Mouse (Mus musculus): ENCODE results near the gene Gm49383. TPM values are rescaled to one million over a fixed set of nuclear protein-coding genes. Genes with fewer than 3 reads are reported as not detected.
A peak's percentile ranks its signal among the peaks of the same experiment; 100 is the strongest.
"Not testable (repeated sequence)": the region's sequence is repeated elsewhere in the genome, so short reads cannot be mapped to it uniquely, and the experiment has no call there.

Gm49383 gene
- polyA plus RNA-seq, 2 experiments from 2014 or later: 8.2 to 10.3 TPM

DNA sequence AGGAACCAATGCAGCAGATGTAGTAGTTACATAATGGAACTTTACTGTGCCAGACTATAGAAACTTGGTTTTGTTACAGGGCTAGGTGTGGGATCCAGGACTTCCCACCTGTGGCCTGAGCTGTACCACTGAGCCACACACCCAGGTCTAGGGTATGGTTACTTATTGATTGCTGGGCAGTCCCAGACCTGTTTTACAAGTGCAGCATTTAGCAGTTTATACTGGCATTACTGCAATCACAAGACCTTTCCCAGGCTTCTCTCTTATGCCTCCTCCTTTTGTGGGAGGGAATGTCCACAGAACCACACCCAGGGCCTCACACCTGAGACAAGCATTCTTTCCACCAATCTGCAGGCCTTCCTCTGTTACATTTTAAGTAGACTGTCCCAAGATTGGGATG, 2.1 kb upstream of the Gm49383 start:
- no peak for ATAC-seq

DNA sequence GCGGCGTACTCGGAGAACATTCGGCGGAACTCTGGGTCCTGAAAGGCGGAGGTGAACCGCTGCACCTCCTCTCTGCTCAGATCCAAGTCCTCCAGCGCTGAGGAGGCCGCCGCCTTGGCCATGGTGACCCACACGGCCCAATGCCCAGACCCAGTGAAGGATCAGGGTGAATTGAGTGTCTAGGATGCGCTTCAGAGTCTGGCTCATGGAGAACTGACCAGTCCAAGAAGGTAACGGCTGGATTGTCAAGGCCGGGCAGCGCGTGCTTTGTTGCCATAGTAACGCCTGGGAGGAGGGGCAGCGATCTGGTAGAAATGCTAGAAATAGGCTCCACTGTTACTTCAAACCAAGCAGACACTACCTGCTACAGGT, 1.2 kb upstream of the Gm49383 start, which contains the start of gene Dnaaf2:
TSS of gene Dnaaf2 (minus strand) at position 266 of the 372 bp plus-strand sequence.
- peak; percentile 4 for ATAC-seq

DNA sequence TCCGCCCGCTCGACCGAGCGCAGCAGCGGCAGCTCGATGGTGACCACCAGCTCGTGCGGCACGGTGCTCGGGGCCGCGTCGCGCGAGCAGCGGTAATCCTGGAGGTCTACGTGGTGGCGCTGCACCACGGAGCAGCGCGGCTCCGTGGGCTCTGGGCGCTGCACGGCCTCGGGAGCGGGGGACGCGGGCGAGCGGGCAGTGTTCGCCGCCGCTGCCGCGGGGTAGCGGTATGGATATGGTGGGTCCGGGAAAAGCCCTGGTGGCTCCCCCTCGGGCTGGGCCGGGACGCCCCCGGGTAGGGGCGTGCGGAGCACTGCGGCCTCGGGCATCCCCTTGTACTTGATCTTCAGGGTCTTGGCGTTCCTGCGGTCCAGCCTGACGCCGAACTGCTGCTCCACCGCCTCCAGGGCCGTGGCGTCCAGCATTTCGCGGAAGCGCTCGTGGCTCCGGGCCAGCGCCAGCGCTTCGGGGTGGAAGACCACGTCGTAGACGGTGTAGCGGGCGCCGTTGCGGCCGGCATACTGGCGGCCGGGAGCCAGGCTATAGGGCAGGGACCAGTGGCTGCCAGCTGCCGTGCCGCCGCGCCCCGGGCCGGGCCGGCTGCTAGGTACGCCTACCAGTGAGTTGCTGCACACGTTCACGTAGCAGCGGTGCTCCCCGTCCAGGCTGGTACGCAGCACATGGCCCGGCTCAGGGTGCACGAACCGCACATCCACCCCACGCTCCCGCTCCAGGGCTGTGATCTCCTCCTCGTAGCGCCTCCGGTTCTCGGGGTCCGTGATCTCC, 667 bp upstream of the Gm49383 start:
- peak; percentile 70 for ATAC-seq

DNA sequence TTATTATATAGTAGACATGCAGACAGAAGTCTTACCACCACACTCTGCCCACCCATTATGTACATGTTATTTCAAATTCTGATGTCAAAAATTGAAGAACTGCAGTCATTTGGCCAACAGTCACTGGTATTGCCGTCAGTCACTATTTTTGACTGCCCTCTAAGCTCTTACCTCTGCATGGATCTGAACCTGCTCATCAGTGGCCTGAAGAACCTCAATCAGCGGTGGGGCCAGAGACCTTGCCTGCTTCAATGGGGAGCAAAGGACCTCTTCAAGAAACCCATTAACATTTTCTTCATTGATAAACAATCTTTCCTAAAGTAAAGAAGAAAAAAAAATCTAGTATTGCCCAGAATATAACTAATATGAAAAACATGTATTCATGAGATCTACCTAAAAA, 4.3 kb downstream of the Gm49383 start:
- ATAC-seq: no peak

DNA sequence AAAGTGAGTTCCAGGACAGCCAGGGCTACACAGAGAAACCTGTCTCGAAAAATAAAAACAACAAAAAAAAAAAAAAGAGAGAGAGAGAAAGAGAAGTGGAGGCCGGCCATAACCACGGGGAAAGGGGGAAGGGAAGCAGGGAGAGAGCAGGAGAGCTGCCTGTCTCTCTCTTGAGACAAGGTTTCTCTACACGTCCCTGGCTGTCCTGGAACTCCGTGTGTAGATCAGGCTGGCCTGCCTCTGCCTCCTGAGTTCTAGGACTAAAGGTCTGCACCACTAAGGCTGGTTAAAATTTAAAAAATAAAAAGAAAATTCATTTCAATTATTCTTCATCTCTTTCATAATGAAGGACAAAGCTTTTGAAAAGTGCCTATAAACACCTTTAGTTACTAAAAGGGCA, 5.5 kb downstream of the Gm49383 start:
- ATAC-seq: no peak

DNA sequence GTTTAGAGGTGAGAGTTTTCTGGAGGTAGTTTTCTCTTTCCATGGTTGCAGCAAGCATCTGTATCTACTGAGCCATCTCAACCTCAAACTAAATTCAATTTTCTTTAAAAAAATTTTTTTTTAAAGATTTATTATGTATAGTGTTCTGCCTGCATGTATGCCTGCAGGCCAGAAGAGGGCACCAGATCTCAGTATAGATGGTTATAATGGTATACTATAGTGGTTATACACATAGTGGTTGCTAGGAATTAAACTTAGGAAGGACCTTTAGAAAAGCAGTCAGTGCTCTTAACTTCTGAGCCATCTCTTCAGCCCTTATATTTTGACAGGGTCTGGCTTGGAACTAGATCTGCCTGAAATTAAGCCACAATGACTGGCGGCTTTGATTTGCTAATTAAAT, 6.4 kb downstream of the Gm49383 start:
- ATAC-seq: peak; percentile 53

DNA sequence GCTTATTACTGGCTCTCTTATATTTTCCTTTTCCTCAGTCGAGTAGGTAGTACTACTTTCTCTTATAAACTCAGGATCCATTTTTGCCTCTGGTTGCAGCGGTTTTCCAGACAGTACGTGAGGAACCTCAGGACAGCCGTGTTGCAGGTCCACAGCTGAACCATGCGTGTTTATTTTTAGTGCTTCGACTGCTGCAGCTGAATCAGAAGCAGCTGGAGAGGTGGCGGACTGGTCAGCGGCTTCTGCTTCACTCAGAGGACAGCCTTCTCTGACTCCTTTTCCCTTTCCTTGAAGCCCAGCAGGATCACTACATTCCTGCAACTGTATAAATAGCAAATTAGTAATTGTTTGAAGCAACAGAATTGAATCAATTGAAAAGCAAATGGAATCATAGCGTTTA, 6.8 kb downstream of the Gm49383 start:
- no peak for ATAC-seq

DNA sequence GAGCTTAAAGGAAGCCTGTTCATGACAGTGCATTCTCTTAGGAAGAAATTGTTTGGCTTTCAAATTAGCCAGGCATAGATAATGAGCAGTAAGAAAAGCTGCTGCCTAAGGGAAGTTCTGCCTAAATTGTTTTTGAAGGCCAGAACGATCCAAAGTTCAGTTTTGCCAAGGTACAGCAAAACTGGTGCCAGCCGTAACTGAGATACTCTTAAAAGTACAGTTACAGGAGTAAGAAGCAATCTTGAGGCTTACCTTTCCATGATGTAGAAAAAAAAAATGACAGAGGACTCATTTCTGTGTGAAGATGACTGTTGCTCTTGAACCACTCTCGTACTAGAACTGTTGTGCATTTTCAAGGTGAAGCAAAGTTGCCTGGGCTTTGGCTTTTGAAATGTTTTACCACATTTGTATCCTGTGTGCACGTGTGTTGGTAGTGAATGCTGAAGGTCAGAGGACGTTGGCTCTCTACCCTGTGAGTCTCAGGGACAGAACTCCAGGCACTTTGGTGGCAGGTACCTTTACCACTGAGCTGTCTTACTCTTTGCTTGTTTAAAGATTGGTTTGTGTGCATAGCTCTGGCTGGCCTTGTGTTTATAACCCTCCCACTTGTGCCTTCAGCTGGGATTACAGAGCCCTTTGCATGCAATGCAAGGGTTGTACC, 10.0 kb downstream of the Gm49383 start:
- ATAC-seq: no peak

DNA sequence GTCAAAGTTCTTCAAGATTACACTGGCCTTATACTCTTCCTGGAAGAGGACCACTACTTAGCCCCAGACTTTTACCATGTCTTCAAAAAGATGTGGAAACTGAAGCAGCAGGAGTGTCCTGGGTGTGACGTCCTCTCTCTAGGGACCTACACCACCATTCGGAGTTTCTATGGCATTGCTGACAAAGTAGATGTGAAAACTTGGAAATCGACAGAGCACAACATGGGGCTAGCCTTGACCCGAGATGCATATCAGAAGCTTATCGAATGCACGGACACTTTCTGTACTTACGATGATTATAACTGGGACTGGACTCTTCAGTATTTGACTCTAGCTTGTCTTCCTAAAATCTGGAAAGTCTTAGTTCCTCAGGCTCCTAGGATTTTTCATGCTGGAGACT, 11.5 kb downstream of the Gm49383 start:
- no peak for ATAC-seq

DNA sequence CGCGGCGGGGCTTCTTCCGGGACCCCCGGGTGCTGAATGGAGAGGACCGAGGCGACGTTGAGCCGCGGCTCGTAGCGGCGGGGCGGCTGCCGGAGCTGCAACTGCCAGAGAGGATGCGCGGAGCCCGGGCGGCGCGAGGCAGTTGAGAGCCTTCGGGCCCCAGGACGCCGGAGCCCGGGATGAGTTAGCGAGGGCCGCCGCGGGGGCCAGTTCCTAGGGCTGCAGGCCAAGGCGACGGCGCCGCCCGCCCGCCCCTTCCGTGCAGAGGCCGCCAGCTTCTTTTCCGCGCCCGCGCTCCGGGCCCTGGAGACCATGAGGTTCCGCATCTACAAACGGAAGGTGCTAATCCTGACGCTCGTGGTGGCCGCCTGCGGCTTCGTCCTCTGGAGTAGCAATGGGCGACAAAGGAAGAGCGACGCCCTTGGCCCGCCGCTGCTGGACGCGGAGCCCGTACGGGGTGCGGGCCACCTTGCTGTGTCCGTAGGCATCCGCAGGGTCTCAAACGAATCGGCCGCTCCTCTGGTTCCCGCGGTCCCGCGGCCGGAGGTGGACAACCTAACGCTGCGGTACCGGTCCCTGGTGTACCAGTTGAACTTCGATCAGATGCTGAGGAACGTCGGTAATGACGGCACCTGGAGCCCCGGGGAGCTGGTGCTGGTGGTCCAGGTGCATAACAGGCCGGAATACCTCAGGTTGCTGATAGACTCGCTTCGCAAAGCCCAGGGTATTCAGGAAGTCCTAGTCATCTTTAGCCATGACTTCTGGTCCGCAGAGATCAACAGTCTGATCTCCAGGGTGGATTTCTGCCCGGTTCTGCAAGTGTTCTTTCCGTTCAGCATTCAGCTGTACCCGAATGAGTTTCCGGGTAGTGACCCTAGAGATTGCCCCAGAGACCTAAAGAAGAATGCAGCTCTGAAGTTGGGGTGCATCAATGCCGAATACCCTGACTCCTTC, 12.3 kb downstream of the Gm49383 start:
- ATAC-seq: peak; percentile 34

DNA sequence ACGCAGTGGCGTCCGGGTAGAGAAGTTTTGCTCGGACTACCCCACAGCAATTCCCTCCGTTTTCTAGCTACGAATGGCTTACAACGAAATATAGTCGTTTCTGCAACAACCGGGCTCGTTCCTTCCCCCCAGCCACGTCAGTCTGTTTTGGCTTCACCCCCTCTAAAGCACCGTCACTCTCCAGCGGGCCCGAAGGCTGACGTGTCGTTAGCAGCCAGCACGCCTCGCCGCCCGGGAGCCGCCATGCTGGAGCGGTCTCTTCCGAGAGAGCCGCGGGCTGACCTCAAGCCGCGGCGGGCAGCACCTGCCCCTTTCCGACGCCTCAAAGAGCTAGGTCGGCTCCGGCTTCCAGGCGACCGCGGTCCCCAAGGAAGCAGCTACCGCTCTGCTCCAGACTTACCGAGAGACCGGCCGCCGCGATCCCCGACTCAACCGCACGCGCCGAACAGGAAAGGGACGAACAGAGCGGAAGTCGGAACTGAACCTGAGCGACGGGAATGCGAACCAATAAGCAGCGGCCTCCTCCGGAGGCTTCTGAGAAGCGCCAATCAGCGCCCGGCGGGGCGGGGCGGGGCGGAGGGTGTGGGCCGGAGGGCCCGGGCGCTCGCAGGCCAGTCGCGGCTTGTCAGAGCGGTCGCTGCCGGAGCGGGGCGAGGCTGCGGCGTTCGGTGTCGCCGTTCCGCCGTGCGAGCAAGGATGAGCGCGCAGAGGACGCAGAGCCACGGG, 13.2 kb downstream of the Gm49383 start, which contains the start of the genes Rpl36al and Mgat2:
TSS of gene Rpl36al (minus strand) at position 501 of the 726 bp plus-strand sequence.
TSS of gene Mgat2 (plus strand) at position 575 of the 726 bp plus-strand sequence.
- peak; percentile 95 for ATAC-seq

DNA sequence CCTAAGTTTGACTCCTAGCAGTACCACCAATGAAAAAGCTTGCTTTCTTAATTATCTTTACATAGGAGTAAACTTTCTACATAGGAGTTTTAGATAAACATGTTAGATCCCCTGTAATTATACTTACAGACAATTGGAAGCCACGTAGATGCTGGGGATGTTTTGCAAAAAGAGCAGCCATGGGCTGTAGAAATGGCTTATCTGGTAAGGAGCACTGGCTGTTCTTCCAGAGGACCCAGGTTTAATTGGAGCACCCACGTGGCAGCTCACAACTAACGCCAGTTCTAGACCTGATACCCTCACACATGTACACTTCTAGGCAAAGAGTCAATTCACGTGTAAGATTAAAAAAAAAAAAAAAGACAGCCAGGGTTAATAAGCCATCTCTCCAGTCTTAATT, 15.1 kb downstream of the Gm49383 start:
- ATAC-seq: no peak

DNA sequence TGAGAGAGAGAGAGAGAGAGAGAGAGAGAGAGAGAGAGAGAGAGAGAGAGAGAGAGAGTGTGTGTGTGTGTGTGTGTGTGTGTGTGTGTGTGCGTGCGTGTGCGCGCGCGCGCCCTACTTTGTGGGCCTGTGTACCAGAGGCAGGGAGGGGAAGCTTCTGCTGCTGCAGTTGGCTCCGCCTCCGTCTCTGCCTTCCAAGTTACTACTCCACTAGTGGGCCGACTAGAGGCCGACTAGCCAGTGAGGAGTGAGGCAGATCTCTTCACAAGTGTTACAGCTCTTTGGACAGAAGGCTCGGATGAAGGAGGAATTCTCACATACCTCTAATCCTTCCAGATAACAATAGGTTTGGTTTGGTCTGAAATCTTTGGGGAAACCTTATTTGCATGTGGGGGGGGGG, 17.5 kb downstream of the Gm49383 start:
- no peak for ATAC-seq

DNA sequence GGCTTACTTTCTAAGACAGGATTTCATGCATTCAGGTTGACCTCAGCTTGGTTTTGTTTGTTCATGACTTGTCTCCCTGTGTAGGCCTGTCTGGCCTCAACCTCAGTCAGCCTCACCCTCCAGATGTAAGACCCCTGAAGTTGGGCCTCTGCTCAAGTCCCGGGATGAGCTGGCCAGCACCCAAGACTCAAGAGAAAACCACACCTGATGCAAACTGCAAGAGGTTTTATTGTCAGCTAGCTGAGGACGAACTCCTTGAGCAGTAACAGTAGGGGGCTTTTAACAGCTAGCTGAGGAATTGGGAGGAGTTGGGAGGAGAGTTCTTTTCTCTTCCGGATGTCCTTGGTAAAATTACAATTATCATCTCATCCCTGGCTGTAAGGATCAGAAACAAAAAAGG, 19.4 kb downstream of the Gm49383 start:
- no peak for ATAC-seq

DNA sequence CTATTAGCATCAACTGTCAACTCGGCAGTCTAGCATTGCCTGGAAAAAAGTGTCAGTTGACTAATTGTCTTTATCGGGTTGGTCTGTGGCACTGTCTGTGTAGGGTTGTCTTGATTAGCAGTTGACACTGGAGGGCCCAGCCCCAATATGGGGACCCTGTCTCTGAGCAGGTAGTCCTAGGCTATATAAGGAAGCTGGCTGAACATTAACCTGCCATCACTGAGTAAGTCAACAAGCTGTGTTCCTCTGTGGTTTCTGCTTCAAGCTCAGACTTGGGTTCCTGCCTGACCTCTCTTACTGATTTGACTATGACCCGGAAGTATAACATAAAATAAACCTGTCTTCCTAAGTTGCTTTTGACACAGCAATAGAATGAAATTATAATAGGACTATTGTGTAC, 20.9 kb downstream of the Gm49383 start:
- ATAC-seq: no peak

DNA sequence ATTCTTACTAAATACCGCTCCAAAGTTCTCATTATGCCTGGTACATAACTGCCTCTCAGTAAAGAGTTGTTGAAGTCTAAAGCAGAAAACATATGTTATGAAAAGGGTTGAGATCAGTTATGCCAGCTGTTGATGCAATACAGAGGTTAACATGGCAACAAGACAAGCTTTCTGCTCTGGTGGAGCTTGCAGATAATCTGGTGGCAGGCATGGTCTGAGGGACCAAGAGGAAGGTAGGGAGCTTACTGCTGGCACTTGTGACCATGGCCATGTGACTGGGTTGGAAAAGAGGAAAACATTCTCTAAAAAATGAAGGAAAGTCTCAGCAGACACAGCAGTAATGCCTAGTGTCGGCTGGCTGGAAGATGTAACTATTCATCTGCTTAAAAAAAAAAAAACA, 25.6 kb downstream of the Gm49383 start:
- ATAC-seq: no peak

DNA sequence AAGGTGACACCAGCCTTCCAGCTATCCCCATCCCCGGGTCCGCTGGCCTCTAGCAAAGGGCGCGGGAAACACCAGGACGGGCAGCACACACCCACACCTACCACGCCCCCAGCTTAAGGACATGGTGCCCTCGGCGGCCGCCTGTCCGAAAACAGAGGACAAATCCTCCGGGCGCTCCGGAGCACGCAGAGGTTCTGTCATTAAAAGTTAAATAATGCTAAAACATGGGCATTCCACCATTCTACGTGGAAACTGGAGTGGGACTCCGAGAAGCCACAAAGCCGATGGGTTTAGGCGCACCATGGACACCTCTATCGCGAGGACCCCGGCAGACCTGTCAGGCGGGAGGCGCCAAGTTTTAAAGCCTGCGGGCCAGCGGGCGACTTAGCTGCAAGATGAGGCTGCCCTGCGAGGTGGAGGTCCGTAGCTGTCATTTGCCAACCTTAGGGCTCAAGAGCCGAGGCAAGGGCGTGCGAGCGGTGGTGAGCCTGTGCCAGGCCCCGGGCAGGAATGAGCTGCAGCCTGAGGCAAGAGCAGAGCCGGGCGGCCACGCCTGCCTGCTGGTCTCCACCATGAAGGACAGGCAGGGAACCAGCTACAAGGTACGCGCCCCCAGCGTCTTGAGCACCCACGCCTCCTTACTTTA, 28.3 kb downstream of the Gm49383 start, which contains the start of gene Lrr1:
TSS of gene Lrr1 (plus strand) at position 354 of the 646 bp plus-strand sequence.
- ATAC-seq: peak; percentile 76

DNA sequence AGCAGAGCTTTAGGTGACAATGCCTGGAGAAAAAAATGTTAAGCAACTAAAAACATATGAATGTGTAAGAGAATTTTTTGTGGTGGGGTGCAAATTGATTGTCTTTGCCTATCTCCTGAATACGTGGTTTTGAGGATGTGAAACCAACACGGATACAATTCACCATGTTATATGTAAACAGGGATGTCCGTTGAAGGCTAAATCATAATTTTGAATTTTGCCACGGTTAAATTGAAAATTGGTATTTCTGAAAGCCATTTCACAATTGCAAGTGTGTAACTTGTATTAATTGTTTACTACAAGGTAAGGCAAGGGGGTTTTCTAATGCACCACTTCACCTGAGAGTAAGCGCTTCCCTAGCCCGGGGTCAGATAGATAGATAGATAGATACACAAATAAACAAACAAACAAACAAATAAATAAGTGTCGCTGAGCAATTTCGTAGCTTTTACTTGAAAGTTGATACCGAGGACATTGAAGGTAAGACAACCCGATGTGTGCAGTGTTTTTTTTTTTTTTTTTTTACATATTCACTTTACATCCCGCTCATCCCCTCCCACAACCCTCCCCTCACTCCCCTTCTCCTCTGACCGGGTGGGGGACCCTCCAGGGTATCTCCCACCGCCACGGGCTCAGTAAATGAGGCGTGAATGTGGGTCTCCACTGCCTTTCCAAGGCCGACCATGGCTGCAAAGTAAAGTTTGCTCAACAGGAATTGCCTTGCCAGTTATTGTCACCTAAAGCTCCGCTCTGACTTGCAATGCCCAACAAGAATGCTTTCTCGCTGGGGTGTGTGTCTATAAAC, 29.0 kb downstream of the Gm49383 start:
- ATAC-seq: no peak

DNA sequence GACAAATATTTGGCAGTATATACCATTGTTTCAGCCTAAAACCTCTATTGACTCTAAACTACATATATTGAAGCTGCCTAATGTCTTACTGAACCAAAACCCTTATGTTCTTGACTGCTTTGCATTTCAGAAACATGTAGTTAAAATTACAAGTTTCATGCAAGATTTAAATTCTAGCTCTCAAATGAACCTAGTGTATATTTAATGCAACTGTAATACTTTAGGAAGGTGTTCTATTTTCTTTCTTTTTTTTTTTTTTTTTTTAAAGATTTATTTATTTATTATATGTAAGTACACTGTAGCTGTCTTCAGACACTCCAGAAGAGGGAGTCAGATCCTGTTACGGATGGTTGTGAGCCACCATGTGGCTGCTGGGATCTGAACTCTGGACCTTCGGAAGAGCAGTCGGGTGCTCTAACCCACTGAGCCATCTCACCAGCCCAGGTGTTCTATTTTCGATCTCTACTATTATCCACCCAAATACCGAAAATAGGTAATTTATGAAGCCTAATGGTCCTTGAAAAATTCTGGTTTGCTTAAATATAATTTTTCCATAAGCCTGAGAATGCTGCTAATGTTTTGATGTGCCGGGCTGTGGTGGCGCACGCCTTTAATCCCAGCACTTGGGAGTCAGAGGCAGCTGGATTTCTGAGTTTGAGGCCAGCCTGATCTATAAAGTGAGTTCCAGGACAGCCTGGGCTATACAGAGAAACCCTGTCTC, 29.9 kb downstream of the Gm49383 start:
- not testable (repeated sequence) for ATAC-seq

DNA sequence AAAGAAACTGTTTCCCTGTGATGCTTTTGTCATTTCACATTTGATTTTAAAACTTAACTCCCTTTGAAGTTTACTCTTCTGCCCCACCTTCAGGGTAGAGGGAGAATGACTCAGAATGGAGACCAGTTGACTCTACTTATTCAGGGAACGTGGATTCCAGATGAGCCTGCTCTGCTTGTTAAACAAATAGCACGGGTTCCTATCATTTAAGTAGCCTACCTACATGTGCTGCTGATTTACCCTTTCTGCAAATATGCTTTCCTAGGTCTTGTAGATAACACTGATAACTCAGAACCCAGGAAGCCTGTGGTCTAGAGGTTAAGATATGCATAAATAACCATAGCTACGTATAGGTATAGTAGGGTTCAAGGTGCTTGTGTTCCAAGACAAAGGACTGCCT, 32.0 kb downstream of the Gm49383 start:
- ATAC-seq: peak; percentile 37

Data from activated CD4-positive, CD25-positive, alpha-beta regulatory T cell, adult 4 months (primary cell).